Mouse (Mus musculus) thymus, adult 2 months (tissue): ENCODE data around the gene Mrps27. TPM values are rescaled to one million over a fixed set of nuclear protein-coding genes. Genes with fewer than 3 reads are reported as not detected.

Experiments
- DNase-seq: peaks from one replicate; pipeline ENCODE4 v3.0.0; 2021
- H3K27ac ChIP-seq: fragments of 200-500 bp; 2 replicates; pipeline ENCODE4 v1.5.1; 2012; ENCODE audit warnings: low read length, control low read depth; ENCODE audit not compliant: control insufficient read depth, insufficient read depth
- H3K27me3 ChIP-seq: fragments of 200-500 bp; 2 replicates; pipeline ENCODE4 v1.6.1; 2012; ENCODE audit warnings: mild to moderate bottlenecking, low read length, moderate library complexity, mixed read lengths; ENCODE audit not compliant: control insufficient read depth, insufficient read depth
- H3K36me3 ChIP-seq: fragments of 200-500 bp; 2 replicates; pipeline ENCODE4 v1.6.1; 2012; ENCODE audit warnings: mild to moderate bottlenecking, low read length, moderate library complexity; ENCODE audit not compliant: control insufficient read depth, insufficient read depth
- H3K4me1 ChIP-seq: fragments of 200-500 bp; replicated peaks from 2 replicates; pipeline ENCODE4 v1.6.1; 2012; ENCODE audit warnings: low read length; ENCODE audit not compliant: control insufficient read depth, insufficient read depth
- H3K4me3 ChIP-seq: fragments of 200-500 bp; 2 replicates; pipeline ENCODE4 v1.5.1; 2012; ENCODE audit warnings: mild to moderate bottlenecking, low read length, control low read depth, moderate library complexity; ENCODE audit not compliant: control insufficient read depth, insufficient read depth
- CTCF ChIP-seq: fragments of 200-500 bp; IDR thresholded peaks from 2 replicates; pipeline ENCODE4 v1.5.1; 2012; ENCODE audit warnings: mild to moderate bottlenecking, control low read depth, low read length, moderate library complexity, borderline replicate concordance; ENCODE audit not compliant: control insufficient read depth, poor library complexity, insufficient read depth; ENCODE audit errors: extremely low read depth
- POLR2A ChIP-seq: fragments of 200-500 bp; IDR thresholded peaks from 2 replicates; pipeline ENCODE4 v1.6.1; 2012; ENCODE audit warnings: mild to moderate bottlenecking, low read length, control low read depth, moderate library complexity; ENCODE audit not compliant: control insufficient read depth, poor library complexity, insufficient read depth; ENCODE audit errors: extremely low read depth
- WGBS: fragments of 180-500 bp; shearing (Covaris S2); methylation state at CpG from one replicate; pipeline ENCODE4 v1.1.7; 2018; 5-methylcytosine and 5-hydroxymethylcytosine counted together
- polyA plus RNA-seq: library from polyadenylated mRNA; depleted of rRNA; stranded (reverse); fragments of >200 nt; gene quantifications from 2 replicates; pipeline ENCODE4 v1.2.3, GENCODE M21; 2012

The Mrps27 gene
- polyA plus RNA-seq, 1 experiment: 12.7 TPM

DNA sequence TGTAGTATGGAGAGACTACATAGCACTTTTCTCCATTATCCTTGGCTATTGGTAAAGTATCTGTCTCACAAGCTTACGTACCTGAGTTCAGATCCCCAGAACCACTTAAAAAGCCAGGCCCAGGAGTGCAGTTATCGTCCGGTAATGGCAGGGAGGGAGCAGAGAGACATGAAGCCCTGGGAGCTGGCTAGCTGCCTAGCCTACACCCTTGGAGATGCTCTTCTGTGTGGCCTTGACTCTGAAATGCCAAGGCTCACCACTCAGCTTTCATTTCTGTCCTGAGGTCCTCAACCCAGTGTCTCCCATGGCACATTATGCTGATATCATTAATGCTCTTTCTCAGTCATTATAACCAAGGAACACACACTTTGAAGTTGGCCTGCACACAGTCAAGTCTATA, 67.2 kb downstream of the Mrps27 start:
- TF ChIP-seq CTCF: no peak
- no peak for TF ChIP-seq POLR2A
- H3K36me3 ChIP-seq: no peaks in the 10 kb centered on the region
- WGBS: 98% methylated on average over 3 of the region's 3 CpGs

DNA sequence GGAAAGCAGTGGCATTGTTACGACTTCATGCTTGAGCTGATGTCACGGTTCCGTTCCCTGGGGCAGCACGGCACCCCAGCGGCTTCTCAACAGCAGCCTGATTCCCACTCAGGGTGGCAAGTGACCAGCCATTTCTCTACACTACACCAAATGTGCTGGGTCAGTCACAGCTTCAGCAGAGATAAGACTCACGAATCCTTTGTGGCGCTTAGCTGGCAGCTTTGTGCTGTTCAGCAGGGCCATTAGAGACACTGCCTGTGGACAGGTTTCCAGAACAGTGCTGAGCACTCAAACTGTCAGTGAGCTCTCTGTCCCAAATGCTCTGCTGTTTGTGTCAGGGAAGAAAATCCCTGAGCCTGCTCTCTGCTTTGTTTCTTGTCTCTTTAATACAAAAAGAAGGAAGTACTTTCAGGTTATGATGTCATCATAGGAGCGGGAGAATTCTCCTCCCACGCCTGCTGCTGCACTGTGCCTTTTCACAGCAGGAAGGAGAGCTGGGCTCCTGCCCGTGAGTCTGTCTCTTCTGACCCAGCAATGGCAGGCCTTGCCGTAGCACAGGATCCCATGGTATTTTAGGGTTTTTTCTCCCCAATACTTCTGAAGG, 68.0 kb downstream of the Mrps27 start:
- no peaks in the 10 kb centered on the region for H3K27me3 ChIP-seq
- peak overlapping the region; percentile 29; the same call in 1 of the 2 replicates for H3K27ac ChIP-seq
- no peak overlapping the region for H3K4me3 ChIP-seq
- H3K4me1 ChIP-seq: peaks cover 33% of the 10 kb centered on the region
- DNase-seq: no peak
- TF ChIP-seq POLR2A: no peak
- TF ChIP-seq CTCF: no peak
- WGBS: 63% methylated on average over 11 of the region's 11 CpGs
- no peaks in the 10 kb centered on the region for H3K36me3 ChIP-seq

More for the DNA sequence above, 67.2 kb downstream of the Mrps27 start:
- no peak overlapping the region for H3K4me3 ChIP-seq
- H3K27me3 ChIP-seq: no peaks in the 10 kb centered on the region
- H3K27ac ChIP-seq: no peak overlapping the region
- H3K4me1 ChIP-seq: peaks cover 33% of the 10 kb centered on the region
- DNase-seq: no peak

GRCm38 (mm10) chr13:99413481-99414351, 69.1 kb downstream of the Mrps27 start:
- DNase-seq: no peak
- Histone ChIP-seq H3K36me3 (no peaks in the 10 kb centered on the region), H3K4me1 (peaks cover 33% of the 10 kb centered on the region), H3K27me3 (no peaks in the 10 kb centered on the region), H3K4me3 (no peak overlapping the region), H3K27ac (no peak overlapping the region)
- TF ChIP-seq POLR2A (no peak), CTCF (no peak)
- WGBS: 93% methylated on average over 13 of the region's 13 CpGs

DNA sequence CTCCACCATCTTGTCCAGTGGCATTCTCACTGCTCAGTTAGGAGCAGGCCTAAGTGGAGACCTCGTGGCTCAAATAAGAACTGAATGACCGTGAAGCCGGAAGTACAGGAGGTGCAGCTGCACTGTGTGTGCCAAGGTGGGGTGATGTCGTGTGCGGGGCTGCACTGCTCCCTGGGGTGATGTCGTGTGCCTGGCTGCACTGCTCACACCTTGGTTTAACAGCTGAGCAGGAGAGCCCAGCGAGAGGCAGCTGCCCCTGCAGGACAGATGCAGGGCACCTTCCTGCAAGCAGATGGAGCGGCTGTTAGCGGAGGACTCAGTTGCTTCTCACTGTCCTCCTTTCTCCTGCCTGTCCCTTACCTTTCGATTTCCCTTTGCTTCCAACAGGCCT, 69.8 kb downstream of the Mrps27 start:
- Histone ChIP-seq H3K36me3 (no peaks in the 10 kb centered on the region), H3K27ac (no peak overlapping the region)

DNA sequence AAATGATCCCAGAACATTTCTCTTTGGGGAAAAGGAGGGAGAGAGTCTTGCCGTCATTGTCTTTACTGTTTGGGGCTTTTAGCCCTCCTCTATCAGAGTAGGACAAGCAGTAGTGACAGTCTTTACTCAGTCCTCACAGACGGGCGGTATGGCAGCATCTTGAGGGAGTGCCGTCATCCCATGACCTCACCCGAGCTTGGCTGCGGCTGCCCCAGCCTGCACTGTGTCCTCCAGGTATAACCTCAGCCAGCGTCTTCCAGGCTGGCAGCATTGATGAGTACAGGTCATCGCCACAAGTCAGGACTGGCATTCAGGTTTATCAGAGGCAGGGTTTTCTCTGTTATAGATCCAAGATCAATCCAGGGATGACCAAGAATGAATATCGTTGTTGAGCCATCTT, 72.0 kb downstream of the Mrps27 start:
- WGBS: 94% methylated on average over 9 of the region's 9 CpGs
- no peak for TF ChIP-seq CTCF
- TF ChIP-seq POLR2A: no peak
- no peaks in the 10 kb centered on the region for H3K36me3 ChIP-seq
- no peak for DNase-seq
- H3K27me3 ChIP-seq: no peaks in the 10 kb centered on the region
- H3K27ac ChIP-seq: no peak overlapping the region
- peaks cover 19% of the 10 kb centered on the region for H3K4me1 ChIP-seq
- no peak overlapping the region for H3K4me3 ChIP-seq

More for the DNA sequence above, 69.8 kb downstream of the Mrps27 start:
- WGBS: 93% methylated on average over 10 of the region's 10 CpGs
- Histone ChIP-seq H3K4me1 (peaks cover 33% of the 10 kb centered on the region), H3K4me3 (no peak overlapping the region), H3K27me3 (no peaks in the 10 kb centered on the region)
- DNase-seq: no peak
- TF ChIP-seq POLR2A: no peak
- no peak for TF ChIP-seq CTCF

DNA sequence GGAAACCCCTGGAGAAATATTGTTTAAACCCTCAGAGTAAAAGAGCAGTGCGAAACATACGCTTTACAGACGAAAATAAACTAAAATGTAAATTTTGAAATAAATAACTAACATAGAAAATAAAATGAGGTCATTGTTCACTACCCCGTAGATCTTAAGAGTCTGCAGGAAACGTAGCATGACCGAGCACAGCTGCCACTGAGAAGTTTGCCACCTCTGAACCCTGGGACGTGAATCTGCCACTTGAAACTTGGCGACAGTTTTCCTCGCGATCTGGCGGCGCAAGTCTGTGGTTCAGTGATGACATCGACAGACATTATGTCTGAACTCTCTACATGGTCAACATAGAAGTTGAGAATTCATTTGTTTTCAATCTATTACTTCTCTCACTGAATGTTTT, 79.0 kb downstream of the Mrps27 start:
- Histone ChIP-seq H3K27ac (no peak overlapping the region), H3K4me1 (no peaks in the 10 kb centered on the region), H3K4me3 (no peak overlapping the region), H3K27me3 (no peaks in the 10 kb centered on the region), H3K36me3 (no peaks in the 10 kb centered on the region)
- TF ChIP-seq CTCF (no peak), POLR2A (no peak)
- 83% methylated on average over 13 of the region's 13 CpGs for WGBS
- no peak for DNase-seq
